Mouse (Mus musculus) heart, postnatal 14 days (tissue): ENCODE measurements around the gene Hells. TPM values are rescaled to one million over a fixed set of nuclear protein-coding genes. Genes with fewer than 3 reads are reported as not detected.
A peak's percentile ranks its signal among the peaks of the same experiment; 100 is the strongest.

Experiments used
- DNase-seq, 2 experiments: peaks; one replicate each; pipeline ENCODE4 v3.0.0; 2021 to 2022
- intact Hi-C: fragments of 180-260 bp; cut with DNase I; formaldehyde crosslinking; loops from one replicate; pipeline ENCODE4 v1.15.1; 2025
- long read RNA-seq, 2 experiments: library from polyadenylated mRNA; stranded (forward); transcript quantifications; one replicate each; pipeline ENCODE4 v2.0.0; 2021
- total RNA-seq, 2 experiments: library from RNA; stranded (reverse); gene quantifications; 2 replicates each; pipeline ENCODE4 v1.2.3; 2021

The Hells gene
- 1 to 10 TPM; 1.8 to 4.5 TPM for total RNA-seq
- long read RNA-seq, experiment 1, full-length matches to known transcripts = 3 of 5 reads
- long read RNA-seq, experiment 1, partial matches to known transcripts = 1 of 5 reads
- long read RNA-seq, experiment 1, other reads (novel, unspliced or antisense) = 1 of 5 reads
- long read RNA-seq, experiment 2, full-length matches to known transcripts = 1 of 1 reads
- long read RNA-seq, experiment 2, partial matches to known transcripts = 0 of 1 reads
- long read RNA-seq, experiment 2, other reads (novel, unspliced or antisense) = 0 of 1 reads

DNA sequence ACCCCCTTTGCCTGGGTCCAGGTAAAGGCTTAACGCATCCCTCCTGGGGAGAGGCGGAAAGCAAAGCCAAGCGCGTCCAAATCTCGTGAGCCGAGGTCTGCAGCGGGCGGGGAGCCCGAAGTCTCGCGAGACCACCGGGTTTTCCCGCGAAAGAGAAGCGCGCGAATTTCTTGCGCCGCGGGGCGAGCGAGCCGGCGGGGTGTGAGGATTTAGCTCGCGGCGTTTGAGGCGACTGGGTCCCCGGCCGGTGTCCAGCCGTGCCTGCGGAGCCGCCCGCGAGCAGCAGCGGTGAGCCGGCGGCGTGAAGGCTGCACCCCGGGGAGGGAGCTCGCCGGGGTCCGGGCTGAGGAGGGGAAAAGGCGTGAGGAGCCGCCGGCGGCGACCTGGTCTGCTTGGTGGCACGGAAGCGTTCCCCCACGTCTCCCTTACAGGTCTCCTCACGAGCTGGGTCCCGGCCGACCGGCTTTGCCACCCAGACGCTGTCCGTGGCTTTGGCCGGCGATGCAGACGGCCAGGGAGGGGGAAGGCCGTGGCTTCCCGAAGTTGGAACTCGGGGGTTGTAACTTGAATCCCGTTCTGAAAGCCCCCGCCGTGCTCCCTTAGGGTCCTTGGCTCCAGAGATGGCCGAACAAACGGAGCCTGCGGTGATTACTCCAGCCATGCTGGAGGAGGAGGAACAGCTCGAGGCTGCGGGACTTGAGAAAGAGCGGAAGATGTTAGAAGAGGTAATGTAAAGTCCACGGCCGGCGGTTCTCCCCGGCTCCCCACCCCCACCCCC, at the start of gene Hells:
Gene Hells, plus strand, starts transcription at position 128 of the 778 bp plus-strand sequence.
- intact Hi-C loops = no loop called here
- DNase-seq = peak; percentile 90 to 92

GRCm38 (mm10) chr19:38901146-38902135, 29.3 kb upstream of the Hells start:
- DNase-seq = peak; percentile 11 to 17
- intact Hi-C loops = loop anchor here (5.0 kb wide), 1 partner anchor 84 kb away; the partner anchor contains the start of gene Noc3l

DNA sequence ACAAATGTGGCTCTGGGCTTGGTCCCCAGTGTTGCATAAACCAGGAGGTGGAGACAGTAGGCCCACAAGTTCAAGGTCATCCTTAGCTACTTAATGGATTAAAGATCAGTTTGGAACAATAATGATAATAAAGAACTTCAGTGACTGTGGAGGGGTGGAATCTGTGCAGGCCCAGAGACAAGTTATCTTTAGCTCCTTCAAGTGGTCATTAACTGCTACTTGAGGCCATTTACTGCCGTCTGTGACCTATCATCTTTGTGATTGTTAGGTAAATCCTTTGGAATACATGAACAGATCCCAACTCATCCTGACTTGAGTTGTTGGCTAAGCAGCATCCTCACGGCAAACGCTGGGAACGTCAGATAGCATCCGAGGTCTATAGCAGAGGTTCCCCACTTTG, 28.2 kb upstream of the Hells start:
- intact Hi-C loops = loop anchor here (5.0 kb wide), 1 partner anchor 85 kb away; the partner anchor contains the start of gene Noc3l

DNA sequence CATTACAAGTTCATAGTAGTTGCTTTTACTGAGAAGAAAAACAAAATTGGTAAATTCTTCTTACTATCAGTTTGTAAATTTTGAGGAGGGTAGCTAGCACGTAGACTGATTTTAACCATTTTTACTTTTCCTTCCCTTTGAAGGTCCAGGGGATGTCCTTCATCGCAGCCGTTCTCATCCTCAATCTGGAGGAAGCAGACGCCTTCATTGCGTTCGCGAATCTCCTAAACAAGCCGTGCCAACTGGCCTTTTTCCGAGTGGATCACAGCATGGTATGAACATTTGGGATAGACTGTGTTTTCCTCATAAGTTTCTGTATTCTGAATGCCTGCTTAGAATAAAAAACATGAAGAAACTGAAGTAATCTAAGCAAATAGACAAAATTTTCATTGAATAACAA, 16.9 kb upstream of the Hells start:
- intact Hi-C loops = no loop called here
- no peak for DNase-seq

More for the DNA sequence above, 28.2 kb upstream of the Hells start:
- DNase-seq = no peak

DNA sequence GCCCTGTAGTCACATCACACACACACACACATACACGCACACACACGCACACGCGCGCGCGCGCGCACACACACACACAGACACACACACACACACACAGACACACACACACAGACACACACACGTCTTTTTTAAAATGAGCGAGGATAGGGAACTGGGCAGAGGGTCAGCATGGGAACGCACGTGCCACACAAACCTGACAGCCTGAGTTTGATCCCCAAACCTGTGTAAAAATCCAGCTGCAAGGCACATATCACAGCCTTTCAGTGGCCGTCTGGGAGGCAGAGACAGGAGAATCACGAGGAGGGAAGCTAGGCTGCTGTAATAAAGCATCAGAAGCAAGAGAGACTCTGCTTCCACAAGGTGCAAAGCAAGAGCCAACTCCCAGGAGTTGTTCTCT, 15.8 kb upstream of the Hells start:
- no peak for DNase-seq
- intact Hi-C loops = loop anchor here (5.0 kb wide), 1 partner anchor 493 kb away; no protein-coding TSS in a partner anchor

- intact Hi-C loops = loop anchor here (5.0 kb wide), 1 partner anchor 493 kb away; no protein-coding TSS in a partner anchor
- DNase-seq = peak; percentile 31 to 62
These were observed 15.0 kb upstream of the Hells start for GRCm38 (mm10) chr19:38915677-38916076.

- intact Hi-C loops = no loop called here
- no peak for DNase-seq
These were observed 2.1 kb upstream of the Hells start for GRCm38 (mm10) chr19:38928481-38929158.

DNA sequence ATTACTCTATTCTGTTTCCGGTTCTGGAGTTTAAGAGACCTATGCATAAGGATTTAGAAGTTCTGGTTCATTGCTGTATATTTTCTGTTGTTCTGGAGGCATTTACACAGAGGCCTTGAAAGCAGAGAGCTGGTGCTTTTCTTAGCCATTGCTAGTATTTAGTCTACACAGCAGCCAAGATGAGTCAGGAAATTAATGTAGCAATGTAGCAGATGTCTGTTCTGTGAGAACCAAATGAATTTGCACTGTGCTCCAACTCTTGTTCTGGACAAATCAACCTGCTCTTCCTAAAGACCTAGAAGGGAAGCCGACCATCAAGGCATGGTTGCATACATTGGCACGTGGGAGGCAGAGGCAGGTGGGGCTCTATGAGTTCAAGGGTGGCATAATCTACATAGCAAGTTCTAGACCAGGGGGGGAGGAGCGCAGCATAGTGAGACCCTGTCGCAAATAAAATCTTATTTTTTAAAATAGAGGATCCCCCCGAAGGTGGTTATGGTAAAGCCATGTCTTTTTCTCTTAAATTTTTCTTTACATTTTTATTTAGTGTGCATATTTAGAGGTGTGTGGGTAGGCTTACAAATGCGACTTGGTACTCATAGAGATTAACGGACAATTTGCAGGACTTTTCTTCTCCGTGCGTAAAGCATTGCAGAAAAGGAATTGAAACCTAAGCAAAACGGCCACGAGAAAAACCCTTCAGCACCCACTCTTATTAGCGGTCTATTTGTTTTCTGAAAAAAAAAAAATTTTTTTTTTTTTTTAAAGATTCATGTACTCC, 1.1 kb upstream of the Hells start:
- DNase-seq = no peak
- intact Hi-C loops = no loop called here

GRCm38 (mm10) chr19:38930252-38930787, 395 bp upstream of the Hells start:
- peak in 1 of 2 experiments; percentile 7 for DNase-seq
- intact Hi-C loops = no loop called here

GRCm38 (mm10) chr19:38931566-38931890, 813 bp downstream of the Hells start:
- intact Hi-C loops = no loop called here
- DNase-seq = no peak

GRCm38 (mm10) chr19:38944590-38945307, 14.0 kb downstream of the Hells start:
- intact Hi-C loops = no loop called here
- DNase-seq = no peak

GRCm38 (mm10) chr19:38970741-38971140, 40.0 kb downstream of the Hells start:
- DNase-seq = no peak
- intact Hi-C loops = no loop called here

DNA sequence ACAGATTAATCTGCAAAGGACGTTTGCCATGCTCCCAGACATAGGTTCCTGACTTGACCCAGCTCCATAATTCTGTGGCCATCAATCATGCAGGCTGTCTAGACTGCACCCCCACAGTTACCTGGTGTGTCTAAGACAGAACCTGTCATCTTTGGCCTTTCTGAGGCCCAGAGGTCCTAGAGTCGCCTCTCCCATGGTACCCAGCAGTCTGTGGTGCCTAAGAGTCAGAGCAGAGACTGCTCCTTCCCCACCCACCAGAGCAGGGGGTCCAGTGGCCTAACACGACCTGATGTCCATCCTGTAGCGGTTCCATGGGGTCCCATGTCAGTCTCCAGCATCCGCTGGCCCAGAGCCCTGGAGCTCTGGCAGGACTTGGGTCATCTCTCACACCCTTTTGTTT, 41.9 kb downstream of the Hells start:
- DNase-seq = no peak
- intact Hi-C loops = no loop called here

DNA sequence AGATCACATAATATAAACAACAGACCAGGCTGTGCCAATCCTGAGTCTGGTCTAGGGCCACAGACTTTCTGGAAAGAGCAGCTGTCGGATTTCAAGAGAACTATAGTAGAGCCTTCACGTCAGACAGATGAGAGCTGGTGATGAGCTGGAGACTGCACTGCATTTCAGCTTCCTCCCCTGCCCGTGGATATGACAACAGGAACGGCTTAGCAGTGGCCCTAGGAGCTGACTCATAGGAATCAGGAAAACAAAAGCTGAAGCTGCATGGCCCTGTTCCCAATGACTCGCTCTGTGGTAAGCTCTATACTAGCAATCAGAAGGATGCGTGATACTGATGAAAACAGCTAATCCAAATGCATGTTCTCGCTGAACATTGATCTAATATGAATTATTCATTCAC, 43.0 kb downstream of the Hells start:
- peak in 1 of 2 experiments; percentile 4 for DNase-seq

DNA sequence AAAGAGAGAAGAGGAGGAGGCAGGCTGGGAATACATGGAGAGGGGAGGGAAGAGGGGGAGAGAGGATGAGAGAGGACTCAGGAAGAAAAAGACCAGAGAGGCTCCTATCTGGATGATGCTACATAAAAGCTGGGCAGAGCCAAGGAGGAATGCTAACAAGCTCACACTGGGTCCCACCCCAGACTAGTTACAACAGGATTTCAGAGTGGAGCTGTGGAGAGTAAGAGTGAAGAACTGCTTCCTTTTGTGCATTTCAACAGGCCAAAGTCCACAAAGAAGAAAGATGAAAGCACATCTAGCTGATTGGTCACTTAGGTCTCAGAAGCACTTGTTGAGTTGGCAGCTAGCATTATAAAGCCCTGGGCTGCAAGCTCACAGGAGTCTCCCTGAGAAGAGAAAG, 45.6 kb downstream of the Hells start:
- DNase-seq = no peak
- intact Hi-C loops = no loop called here

More for the DNA sequence above, 43.0 kb downstream of the Hells start:
- intact Hi-C loops = no loop called here

DNA sequence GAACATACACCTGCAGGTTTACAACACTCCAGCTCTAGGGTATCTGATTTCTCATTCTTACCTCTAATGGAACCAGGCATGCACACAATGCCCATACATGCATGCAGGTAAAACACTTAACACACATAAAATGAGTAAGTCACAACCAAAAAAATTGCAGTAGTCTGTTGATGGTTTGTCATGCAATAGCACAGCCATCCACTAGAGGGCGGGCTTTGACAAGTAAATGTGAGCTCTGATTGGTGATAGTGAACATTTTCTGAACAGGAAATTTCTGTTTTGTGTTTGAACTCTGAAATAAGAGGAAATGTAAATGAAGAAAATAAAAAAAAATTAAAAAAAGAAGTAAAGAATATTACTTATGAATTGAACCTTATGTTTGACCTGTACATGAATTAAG, 51.3 kb downstream of the Hells start:
- intact Hi-C loops = loop anchor here (2.0 kb wide), 1 partner anchor 1243 kb away; no protein-coding TSS in a partner anchor
- peak; percentile 68 to 81 for DNase-seq

DNA sequence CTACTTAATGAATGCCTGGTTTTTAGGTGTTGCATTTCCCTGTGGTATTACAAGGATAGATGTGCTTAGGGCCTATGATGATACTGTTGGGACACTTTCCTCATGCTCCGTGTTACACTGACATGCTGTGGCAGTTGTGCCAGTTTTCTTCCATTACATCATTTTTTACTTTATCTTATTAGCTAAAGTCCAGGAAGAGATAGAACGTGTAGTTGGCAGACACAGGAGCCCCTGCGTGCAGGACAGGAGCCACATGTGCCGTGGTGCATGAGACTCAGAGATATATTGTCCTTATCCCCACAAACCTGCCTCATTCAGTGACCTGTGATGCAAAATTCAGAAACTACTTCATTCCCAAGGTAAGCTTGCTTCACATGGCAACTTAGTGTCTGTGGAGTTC, 67.5 kb downstream of the Hells start:
- intact Hi-C loops = no loop called here
- no peak for DNase-seq

DNA sequence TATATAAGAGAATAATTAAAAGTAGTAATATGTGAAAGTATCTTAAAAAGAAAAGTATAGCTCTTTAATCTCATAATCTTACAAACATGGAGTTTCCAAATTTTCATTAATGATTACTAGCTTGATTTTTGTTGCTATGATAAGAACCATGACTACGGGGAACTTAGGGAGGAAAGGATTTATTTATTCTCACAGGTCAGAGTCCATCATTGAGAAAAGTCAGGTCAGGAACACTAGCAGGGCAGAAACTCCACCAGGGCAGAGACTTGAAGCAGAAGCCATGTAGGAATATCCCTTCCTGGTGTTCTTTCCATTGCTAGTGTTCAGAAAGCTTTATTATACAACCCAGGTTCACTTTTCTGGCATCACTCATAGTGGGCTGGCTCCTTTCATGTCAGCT, 68.0 kb downstream of the Hells start:
- intact Hi-C loops = no loop called here
- DNase-seq = no peak
